Mouse (Mus musculus): ENCODE measurements around the gene Csmd2.
A peak's percentile ranks its signal among the peaks of the same experiment; 100 is the strongest.
"Not testable (repeated sequence)": the region's sequence is repeated elsewhere in the genome, so short reads cannot be mapped to it uniquely, and the experiment has no call there.

Gene Csmd2

DNA sequence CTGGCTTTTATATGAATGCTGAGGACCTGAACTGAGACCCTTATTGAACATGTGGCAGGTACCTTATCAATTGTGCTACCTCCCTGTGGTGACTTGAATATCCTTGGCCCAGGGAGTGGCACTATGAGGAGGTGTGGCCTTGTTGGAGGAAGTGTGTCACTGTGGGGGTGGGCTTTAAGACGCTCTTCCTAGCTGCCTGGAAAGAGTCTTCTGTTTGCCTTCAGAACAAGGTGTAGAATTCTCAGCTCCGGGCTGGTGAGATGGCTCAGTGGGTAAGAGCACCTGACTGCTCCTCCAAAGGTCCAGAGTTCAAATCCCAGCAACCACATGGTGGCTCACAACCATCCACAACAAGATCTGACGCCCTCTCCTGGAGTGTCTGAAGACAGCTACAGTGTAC, 624.1 kb downstream of the Csmd2 start:
- not testable (repeated sequence) for DNase-seq (ENCODE audit: low read depth, low spot score)

DNA sequence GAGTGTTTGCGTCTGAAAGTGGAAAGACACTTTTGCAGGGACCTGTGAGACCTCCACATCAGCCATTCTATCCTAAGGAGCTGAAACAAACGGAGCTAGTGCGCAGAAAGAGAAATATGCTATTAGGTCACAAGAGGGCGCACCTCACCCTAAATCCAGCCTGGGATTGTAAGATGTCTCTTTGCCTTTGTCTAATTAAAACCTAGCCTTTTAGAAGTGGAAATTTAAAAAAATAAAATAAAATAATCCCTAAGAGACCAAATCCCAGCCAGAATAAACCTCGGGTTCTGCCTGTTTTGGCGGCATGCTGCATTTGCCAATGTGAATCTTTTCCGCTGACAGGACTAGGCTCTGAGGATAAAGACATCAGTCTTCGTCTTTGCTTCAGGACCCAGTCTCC, 625.7 kb downstream of the Csmd2 start:
- peak; percentile 56 for DNase-seq (ENCODE audit: low read depth, low spot score)

DNA sequence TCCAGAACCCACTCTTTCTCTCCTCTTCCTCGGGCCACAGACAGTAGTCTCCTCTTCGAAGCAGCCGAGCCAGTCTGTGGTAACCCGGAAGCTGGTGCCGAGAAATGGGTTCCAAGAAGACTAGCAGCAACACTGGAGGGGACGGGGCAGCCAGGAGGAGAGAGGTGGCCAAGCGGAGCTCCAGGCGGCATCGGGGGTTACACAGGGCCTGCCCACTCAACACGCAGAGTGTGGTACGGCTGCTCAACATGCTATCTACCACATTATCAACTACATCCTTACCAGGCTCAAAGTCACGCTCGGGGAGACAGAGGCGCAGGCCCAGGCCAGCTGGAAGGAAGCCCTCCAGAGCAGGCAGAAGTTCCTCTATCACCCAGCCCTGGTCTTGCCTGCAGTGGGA, 628.1 kb downstream of the Csmd2 start:
- DNase-seq (ENCODE audit: low read depth, low spot score) = no peak
